Mouse (Mus musculus) testis, adult 10 weeks (tissue): Measurements from ENCODE around the gene Ltbp3. TPM values are rescaled to one million over a fixed set of nuclear protein-coding genes. Genes with fewer than 3 reads are reported as not detected.

Experiments used
- polyA plus RNA-seq: library from polyadenylated mRNA; stranded (reverse); fragments of 350-450 nt; fragmentation: Illumina TruSeq; extraction: RNeasy Lipid Tissue Mini Kit (QIAGEN cat#74804); gene quantifications from one replicate; pipeline ENCODE4 v1.2.3, GENCODE M21; 2014; ENCODE audit warnings: low read depth, low replicate concordance

Gene Ltbp3
- polyA plus RNA-seq = 0.53 TPM

DNA sequence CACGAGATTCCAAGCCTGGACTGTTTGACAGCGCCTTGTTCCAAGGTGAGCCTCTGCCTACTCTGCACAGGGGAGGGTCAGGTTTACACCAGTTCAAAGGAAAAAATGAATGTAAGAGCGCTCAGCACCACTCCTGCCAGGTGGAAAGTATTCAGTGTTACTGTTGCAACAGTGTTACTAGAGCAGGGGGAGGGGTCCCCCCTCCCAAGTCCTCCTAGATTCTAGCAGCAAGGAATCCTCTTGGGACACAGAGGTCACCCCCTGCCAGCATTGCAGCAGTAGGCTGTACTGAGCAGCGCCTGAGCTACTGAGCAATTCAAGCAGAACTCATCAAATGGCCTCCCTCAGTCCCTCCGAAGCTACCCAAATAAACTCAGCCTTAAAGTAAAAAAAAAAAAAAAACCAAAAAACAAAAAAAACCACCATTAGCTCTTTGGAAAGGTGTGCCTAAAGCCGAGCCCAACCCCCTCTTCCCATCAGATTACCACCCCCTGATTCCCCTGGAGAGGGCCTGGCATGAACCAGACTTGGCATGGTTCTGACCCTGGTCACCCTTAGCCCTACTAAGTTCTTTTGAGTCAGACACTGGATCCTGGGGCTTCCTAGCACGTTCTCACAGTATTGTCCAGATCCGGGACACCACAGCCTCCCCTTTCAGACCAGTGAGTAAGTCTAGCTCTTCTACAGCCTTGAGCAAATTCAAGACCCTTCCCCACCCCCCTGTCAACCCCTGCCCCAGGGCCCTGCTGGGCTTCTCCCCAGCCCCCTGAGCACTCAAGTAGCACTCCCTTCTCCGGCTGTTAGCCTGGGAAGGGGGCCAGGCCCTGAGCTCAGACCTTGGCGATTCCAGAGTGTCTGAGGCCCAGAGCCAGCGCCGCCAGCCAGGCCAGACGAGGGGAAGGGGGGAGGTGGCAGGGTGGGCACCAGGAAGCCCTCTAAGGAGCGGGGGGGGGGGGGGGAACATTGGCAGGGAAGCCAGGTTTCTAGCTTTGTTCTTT is at the start of gene Ltbp3:
Gene Ltbp3, plus strand, starts transcription at position 585 of the 998 bp plus-strand sequence.

DNA sequence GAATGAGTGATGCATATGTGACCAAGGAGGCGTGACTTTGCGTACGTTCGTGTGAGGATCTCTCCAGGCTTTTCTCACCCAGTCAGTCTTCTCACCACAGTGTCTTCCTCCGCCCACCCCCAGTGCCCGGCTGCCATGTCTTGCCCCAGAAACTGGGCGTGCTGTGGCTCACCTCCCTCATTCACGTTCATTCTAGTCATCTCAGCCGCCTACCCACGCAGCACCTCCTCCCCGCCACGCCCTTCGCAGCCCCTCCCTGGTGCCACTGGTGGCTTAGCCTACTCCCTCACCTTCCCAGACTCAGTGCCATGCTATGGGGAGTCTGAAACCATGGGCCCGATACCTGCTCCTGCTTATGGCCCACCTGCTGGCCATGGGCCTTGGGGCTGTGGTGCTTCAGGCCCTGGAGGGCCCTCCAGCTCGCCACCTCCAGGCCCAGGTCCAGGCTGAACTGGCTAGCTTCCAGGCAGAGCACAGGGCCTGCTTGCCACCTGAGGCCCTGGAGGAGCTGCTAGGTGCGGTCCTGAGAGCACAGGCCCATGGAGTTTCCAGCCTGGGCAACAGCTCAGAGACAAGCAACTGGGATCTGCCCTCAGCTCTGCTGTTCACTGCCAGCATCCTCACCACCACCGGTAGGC is 36.4 kb upstream of the Ltbp3 start, which contains the start of gene Kcnk7:
Gene Kcnk7, plus strand, starts transcription at position 205 of the 638 bp plus-strand sequence.

DNA sequence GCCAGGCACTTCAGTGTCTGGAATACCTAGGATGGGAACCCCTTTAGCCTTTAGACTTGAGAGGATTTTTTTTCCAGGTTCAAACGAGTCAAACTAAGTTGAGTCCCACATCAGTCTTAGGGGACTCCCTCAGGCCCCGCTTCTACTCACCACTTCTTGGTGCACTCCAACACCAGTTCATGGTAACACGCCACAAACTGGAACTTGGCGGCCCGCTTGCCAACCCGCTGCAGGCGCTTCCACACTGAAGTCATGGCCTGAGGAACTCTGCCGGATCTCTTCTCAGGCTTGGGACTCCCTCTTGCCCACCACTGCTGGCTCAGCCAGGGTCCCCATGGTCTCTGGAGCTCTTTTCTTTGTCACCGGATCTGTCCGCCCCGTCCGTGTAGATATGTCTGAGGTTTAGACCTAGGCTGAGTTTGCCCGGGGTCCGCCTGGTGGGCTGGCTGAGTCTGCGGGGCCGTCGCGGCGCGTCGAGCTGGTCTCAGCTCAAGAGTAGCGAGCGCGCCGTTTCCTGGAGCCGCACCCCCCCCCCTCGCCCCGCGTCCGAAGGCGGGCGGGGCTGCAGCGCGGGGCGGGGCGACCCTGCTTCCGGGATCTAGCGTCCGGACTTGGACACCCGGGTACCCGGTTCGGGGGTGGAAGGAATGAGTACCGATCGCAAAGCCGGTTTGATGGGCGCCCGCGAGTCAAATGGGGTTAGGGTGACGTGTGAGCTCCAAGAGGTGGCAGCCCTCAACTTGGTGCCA is 14.8 kb upstream of the Ltbp3 start, which contains the start of gene Ehbp1l1:
Gene Ehbp1l1, minus strand, starts transcription at position 551 of the 749 bp plus-strand sequence.

DNA sequence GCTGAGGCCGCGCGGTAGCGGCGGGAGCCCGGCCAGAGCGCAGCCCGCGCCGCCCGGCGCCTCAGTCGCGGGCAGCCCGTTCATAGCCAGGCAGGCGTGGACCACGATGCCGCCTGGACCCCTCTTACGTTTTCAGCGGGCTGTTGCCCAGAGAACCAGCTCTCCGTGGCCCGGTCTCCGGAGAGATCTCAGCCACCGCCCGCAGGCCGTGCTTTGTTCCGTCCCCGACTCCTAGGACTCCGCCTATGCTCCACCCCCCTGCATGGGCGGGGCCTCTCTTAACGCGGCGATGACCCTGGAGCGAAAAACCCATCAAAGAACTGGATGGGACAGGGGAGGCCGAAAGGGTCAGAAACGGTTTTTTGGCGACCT is 11.3 kb upstream of the Ltbp3 start, which contains the start of gene Fam89b:
Gene Fam89b, minus strand, starts transcription at position 210 of the 372 bp plus-strand sequence.

DNA sequence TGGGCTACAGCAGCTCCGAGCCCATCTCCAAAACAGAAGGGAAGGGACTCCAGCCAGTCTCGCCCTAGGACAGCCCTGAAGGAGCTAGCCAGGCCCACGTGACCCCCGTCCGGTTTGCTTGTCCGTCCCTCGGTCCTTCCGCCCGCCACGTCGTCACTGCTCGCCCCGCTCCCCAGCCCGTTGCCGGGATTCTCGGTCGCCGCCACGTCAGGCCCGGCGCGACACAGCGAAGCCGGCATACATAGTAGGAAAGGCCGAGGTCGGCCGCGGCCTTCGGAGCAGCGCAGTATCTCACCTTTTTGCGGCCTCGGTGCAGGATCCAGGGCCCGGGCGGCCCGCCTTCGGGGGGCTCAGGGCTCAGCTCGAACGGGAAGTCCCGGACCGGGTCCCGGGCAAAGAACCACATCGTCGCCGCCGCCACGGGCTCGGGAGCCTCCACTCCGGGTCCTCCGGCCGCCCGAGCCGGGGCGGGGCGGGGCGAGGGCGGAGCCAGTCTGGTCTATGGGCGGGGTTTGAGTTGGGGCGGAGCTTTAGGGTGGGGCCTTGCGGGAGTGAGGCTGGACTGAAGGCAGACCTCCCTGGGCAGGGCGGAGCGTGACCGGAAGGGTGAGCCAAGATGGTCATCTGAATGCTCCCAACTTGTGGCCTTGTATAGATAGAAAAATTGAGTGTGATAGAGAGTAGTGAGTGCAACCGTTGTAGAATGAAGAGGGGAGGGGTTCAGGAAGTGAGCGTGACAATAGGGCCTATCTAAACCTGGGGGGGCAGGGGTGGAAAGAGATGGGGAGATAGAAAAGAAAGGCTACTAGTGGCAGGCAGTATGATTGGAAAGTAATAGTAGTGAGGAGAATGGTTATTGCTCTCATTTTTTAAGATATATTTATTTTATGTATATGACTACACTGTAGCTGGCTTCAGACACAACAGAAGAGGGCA is 30.5 kb downstream of the Ltbp3 start, which contains the start of gene Scyl1:
Gene Scyl1, minus strand, starts transcription at position 495 of the 936 bp plus-strand sequence.

Other genes starting within 250 kb of the Ltbp3 start
- gene 1700020D05Rik, start 237.1 kb upstream of the Ltbp3 start, polyA plus RNA-seq = 127 TPM
- 0.91 TPM for gene Snx32, start 230.4 kb upstream of the Ltbp3 start, polyA plus RNA-seq
- gene Ovol1, start 180.3 kb upstream of the Ltbp3 start, polyA plus RNA-seq = 1.9 TPM
- not detected for gene Ap5b1, start 172.9 kb upstream of the Ltbp3 start, polyA plus RNA-seq
- gene Rnaseh2c, start 139.0 kb upstream of the Ltbp3 start, polyA plus RNA-seq = 0.25 TPM
- gene Kat5, start 130.7 kb upstream of the Ltbp3 start, polyA plus RNA-seq = 52.9 TPM
- gene Rela, start 103.4 kb upstream of the Ltbp3 start, polyA plus RNA-seq = 1.1 TPM
- gene Sipa1, start 77.2 kb upstream of the Ltbp3 start, polyA plus RNA-seq = 0.07 TPM
- gene Map3k11, start 52.2 kb upstream of the Ltbp3 start, polyA plus RNA-seq = 2.6 TPM
- 0.55 TPM for gene Pcnx3, start 52.0 kb upstream of the Ltbp3 start, polyA plus RNA-seq
- not detected for gene Kcnk7, start 36.5 kb upstream of the Ltbp3 start, polyA plus RNA-seq
- gene Ehbp1l1, start 14.6 kb upstream of the Ltbp3 start, polyA plus RNA-seq = 3.6 TPM
- 4.0 TPM for gene Fam89b, start 11.3 kb upstream of the Ltbp3 start, polyA plus RNA-seq
- 0.52 TPM for gene Scyl1, start 30.5 kb downstream of the Ltbp3 start, polyA plus RNA-seq
- gene Frmd8, start 134.4 kb downstream of the Ltbp3 start, polyA plus RNA-seq = 3.8 TPM
- gene Slc25a45, start 136.9 kb downstream of the Ltbp3 start, polyA plus RNA-seq = 2.8 TPM
- gene Tigd3, start 153.2 kb downstream of the Ltbp3 start, polyA plus RNA-seq = 0.38 TPM
- 9.0 TPM for gene Dpf2, start 172.1 kb downstream of the Ltbp3 start, polyA plus RNA-seq
- gene Cdc42ep2, start 183.9 kb downstream of the Ltbp3 start, polyA plus RNA-seq = 0.11 TPM
- 7.6 TPM for gene Pola2, start 223.3 kb downstream of the Ltbp3 start, polyA plus RNA-seq
- not detected for gene Slc22a20, start 245.2 kb downstream of the Ltbp3 start, polyA plus RNA-seq